Mouse (Mus musculus) olfactory bulb, adult 2 months (tissue): Measurements from ENCODE around the gene Tradd.

Experiments used
- CTCF ChIP-seq: fragments of 200-500 bp; IDR thresholded peaks from 2 replicates; pipeline ENCODE4 v1.5.1; 2012; ENCODE audit warnings: low read depth, mild to moderate bottlenecking, low read length, moderate library complexity; ENCODE audit not compliant: insufficient read depth
- POLR2A ChIP-seq: fragments of 200-500 bp; IDR thresholded peaks from 2 replicates; pipeline ENCODE4 v1.6.1; 2012; ENCODE audit warnings: mild to moderate bottlenecking, low read depth, low read length, moderate library complexity; ENCODE audit not compliant: insufficient read depth

DNA sequence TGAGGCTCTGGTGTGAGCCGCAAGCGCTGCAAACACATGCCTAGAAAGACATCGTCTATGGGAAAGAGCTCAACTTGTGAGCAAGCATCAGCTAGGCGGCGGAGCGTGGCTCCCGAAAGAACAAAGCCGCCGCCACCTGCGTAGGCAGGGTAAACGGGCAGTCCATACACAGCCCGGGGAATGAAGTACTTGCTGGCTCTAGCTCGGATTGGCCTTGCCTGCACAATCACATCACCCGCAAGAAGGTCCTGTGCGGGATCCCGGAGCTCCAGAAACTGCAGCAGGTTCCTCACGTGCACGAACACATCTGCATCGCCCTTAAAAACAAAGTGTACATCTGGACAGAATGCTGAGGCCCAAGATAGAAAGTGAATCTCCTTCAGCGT lies 10.7 kb downstream of the Tradd start:
- TF ChIP-seq POLR2A, result no peak
- TF ChIP-seq CTCF, result no peak
